Mouse (Mus musculus) midbrain, postnatal 0 days (tissue): ENCODE measurements around the gene Cep57. TPM values are rescaled to one million over a fixed set of nuclear protein-coding genes. Genes with fewer than 3 reads are reported as not detected.

Source experiments
- ATAC-seq: fragments of 200-750 bp; cut with Nextera tagmentation; 2 replicates; pipeline ENCODE4 v1.8.0; 2017; ENCODE audit warnings: moderate number of reproducible peaks, mild to moderate bottlenecking, moderate TSS enrichment, moderate library complexity; ENCODE audit not compliant: low FRiP score
- DNase-seq: peaks from one replicate; pipeline ENCODE4 v3.0.0-alpha.2; 2015; ENCODE audit warnings: low spot score
- H3K27ac ChIP-seq: fragments of 300-500 bp; sonication (generic); 2 replicates; pipeline ENCODE4 v1.5.1; 2014; ENCODE audit warnings: low read depth, mild to moderate bottlenecking, low read length, mixed read lengths
- H3K27me3 ChIP-seq: fragments of 300-500 bp; sonication (generic); 2 replicates; pipeline ENCODE4 v1.6.1; 2014; ENCODE audit warnings: low read length, control low read depth, mixed read lengths; ENCODE audit not compliant: insufficient read depth
- H3K36me3 ChIP-seq: fragments of 300-500 bp; sonication (generic); 2 replicates; pipeline ENCODE4 v1.6.1; 2014; ENCODE audit warnings: low read length, control low read depth, mixed read lengths; ENCODE audit not compliant: insufficient read depth
- H3K4me1 ChIP-seq: fragments of 300-500 bp; sonication (generic); 2 replicates; pipeline ENCODE4 v1.6.1; 2014; ENCODE audit warnings: mild to moderate bottlenecking, control low read depth, antibody characterized with exemption, low read length, mixed read lengths; ENCODE audit not compliant: insufficient read depth
- H3K4me2 ChIP-seq: fragments of 300-500 bp; sonication (generic); 2 replicates; pipeline ENCODE4 v1.6.1; 2014; ENCODE audit warnings: low read depth, mild to moderate bottlenecking, low read length, mixed read lengths; ENCODE audit not compliant: poor library complexity, severe bottlenecking
- H3K4me3 ChIP-seq: fragments of 300-500 bp; sonication (generic); 2 replicates; pipeline ENCODE4 v1.5.1; 2014; ENCODE audit warnings: low read depth, mild to moderate bottlenecking, low read length, moderate library complexity
- H3K9ac ChIP-seq: fragments of 300-500 bp; sonication (generic); replicated peaks from 2 replicates; pipeline ENCODE4 v1.6.1; 2014; ENCODE audit warnings: mild to moderate bottlenecking, low read length, moderate library complexity, mixed read lengths; ENCODE audit not compliant: poor library complexity, severe bottlenecking
- H3K9me3 ChIP-seq: fragments of 300-500 bp; sonication (generic); 2 replicates; pipeline ENCODE4 v1.6.1; 2016; ENCODE audit warnings: low read length, control low read depth
- CTCF ChIP-seq: IDR thresholded peaks from 2 replicates; pipeline ENCODE4 v1.5.1; 2016; ENCODE audit warnings: antibody characterized with exemption, mild to moderate bottlenecking
- WGBS: fragments of 180-500 bp; shearing (Covaris S2); extraction: QIAGEN DNeasy Blood & Tissue Kit; methylation state at CpG from one replicate; pipeline ENCODE4 v1.1.7; 2014; 5-methylcytosine and 5-hydroxymethylcytosine counted together
- polyA plus RNA-seq: library from polyadenylated mRNA; unstranded; fragments of >200 nt; fragmentation: Nextera tagmentation; extraction: Ambion mirVana; gene quantifications from 2 replicates; pipeline ENCODE4 v1.2.1, GENCODE M21; 2015
- total RNA-seq: library from RNA; depleted of rRNA; stranded (reverse); fragments of >200 nt; gene quantifications from 2 replicates; pipeline ENCODE4 v1.2.3, GENCODE M21; 2014

The Cep57 gene
- total and polyA plus RNA-seq, 2 experiments from 2014 or later, result 21.2 to 39.3 TPM

DNA sequence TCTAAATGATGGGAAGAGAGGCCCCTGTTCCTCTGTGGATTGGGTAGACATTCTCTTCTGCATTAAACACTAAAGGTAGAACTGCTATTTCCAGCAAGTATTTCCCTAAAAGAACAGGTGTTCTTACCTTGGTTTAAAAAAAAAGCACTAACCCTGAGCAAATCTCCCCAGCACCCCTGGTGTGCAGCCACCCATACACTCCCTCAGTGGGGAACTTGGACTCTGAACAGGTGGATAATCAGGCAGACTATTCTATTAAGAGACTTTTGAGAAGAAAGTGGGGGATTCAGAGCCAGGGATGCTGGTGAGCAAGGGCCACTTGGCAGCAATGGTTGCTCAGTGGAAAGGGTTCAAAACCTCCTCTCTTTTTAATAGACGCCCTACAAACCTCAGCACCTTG, 29.3 kb upstream of the Cep57 start:
- Histone ChIP-seq H3K27ac (no peak overlapping the region), H3K27me3 (no peaks in the 10 kb centered on the region), H3K9me3 (no peaks in the 10 kb centered on the region), H3K4me2 (no peak overlapping the region), H3K4me3 (no peak overlapping the region), H3K9ac (no peak overlapping the region), H3K36me3 (no peaks in the 10 kb centered on the region), H3K4me1 (no peaks in the 10 kb centered on the region)
- 88% methylated on average over 1 of the region's 1 CpGs for WGBS
- ATAC-seq (no peak), DNase-seq (no peak)
- TF ChIP-seq CTCF, result no peak

- Histone ChIP-seq H3K27ac (no peak overlapping the region), H3K4me1 (no peaks in the 10 kb centered on the region), H3K4me2 (no peak overlapping the region), H3K9ac (no peak overlapping the region), H3K36me3 (no peaks in the 10 kb centered on the region), H3K4me3 (no peak overlapping the region), H3K9me3 (no peaks in the 10 kb centered on the region), H3K27me3 (no peaks in the 10 kb centered on the region)
- WGBS, result 93% methylated on average over 3 of the region's 3 CpGs
- DNase-seq (no peak), ATAC-seq (no peak)
- no peak for TF ChIP-seq CTCF
These were observed 27.0 kb upstream of the Cep57 start for GRCm38 (mm10) chr9:13853876-13854275.

DNA sequence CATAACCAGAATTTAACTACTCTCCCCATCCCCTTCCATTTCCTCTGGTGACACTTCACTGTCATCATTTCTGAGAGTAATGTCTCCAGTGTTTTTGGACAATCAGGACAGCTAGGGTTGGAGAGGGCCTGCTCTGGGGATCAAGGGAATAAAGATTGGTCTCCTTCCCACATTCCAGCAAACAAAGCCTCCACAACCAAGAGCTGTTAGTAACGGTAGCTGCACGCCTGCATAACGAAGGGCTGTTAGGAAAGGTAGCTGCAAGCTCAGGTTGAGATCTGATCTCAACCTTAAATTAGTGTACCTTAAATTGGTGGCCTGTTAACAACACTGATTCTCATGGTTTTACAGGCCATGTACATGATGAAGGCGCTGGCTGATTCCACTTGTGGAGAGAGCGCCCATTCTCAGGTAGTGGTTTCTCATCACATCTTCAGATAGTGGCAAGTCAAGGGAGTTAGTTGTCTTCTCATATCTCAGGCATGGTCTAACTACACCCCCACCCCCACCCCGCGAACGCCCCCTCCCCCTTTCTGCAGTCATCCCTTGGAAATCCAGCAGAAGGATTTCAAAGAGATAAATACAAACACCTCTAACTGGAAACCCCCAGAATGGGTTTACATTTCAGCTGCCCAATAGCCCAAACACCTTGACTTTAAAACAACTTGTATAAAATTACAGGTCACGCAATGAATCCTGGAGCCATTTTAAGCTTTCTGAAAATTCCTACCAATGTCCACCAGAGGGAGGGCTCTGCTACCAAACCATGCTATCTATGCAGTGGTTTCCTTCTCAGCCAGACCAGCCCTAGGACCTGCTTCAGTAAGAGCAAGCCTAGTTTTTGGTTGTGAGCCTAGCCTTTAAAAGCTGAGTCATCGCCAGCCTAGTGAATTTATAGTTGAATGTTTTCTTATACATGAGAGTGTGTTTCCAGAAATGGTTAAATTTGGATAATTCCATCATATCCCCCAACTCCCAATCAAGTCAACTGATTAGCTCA, 21.9 kb upstream of the Cep57 start:
- Histone ChIP-seq H3K9ac (no peak overlapping the region), H3K36me3 (peaks cover 9% of the 10 kb centered on the region; the same call in 1 of the 2 replicates), H3K9me3 (no peaks in the 10 kb centered on the region), H3K4me3 (no peak overlapping the region), H3K4me1 (no peaks in the 10 kb centered on the region), H3K27me3 (no peaks in the 10 kb centered on the region), H3K4me2 (no peak overlapping the region), H3K27ac (no peak overlapping the region)
- TF ChIP-seq CTCF, result peak; percentile 88
- ATAC-seq (peak; percentile 86), DNase-seq (peak; percentile 85)
- WGBS, result 84% methylated on average over 10 of the region's 10 CpGs

- Histone ChIP-seq H3K4me2 (no peak overlapping the region), H3K9me3 (no peaks in the 10 kb centered on the region), H3K4me1 (no peaks in the 10 kb centered on the region), H3K36me3 (peaks cover 9% of the 10 kb centered on the region; the same call in 1 of the 2 replicates), H3K9ac (no peak overlapping the region), H3K27me3 (no peaks in the 10 kb centered on the region), H3K4me3 (no peak overlapping the region), H3K27ac (no peak overlapping the region)
- no peak for TF ChIP-seq CTCF
- ATAC-seq, result no peak
- DNase-seq, result no peak
- 92% methylated on average over 3 of the region's 3 CpGs for WGBS
These were observed 20.7 kb upstream of the Cep57 start for GRCm38 (mm10) chr9:13847591-13847990.

GRCm38 (mm10) chr9:13836726-13837125, 9.8 kb upstream of the Cep57 start:
- H3K9ac ChIP-seq, result no peak overlapping the region
- ATAC-seq (no peak), DNase-seq (no peak)
- no peaks in the 10 kb centered on the region for H3K4me1 ChIP-seq
- no peak overlapping the region for H3K27ac ChIP-seq
- no peaks in the 10 kb centered on the region for H3K9me3 ChIP-seq
- H3K4me3 ChIP-seq, result no peak overlapping the region
- no peak overlapping the region for H3K4me2 ChIP-seq
- no peaks in the 10 kb centered on the region for H3K27me3 ChIP-seq
- no peak for TF ChIP-seq CTCF
- H3K36me3 ChIP-seq, result peaks cover 47% of the 10 kb centered on the region
- 91% methylated on average over 2 of the region's 2 CpGs for WGBS

- Histone ChIP-seq H3K9ac (no peak overlapping the region), H3K4me2 (no peak overlapping the region), H3K4me3 (no peak overlapping the region), H3K27ac (no peak overlapping the region), H3K27me3 (no peaks in the 10 kb centered on the region), H3K36me3 (peaks cover 45% of the 10 kb centered on the region), H3K4me1 (no peaks in the 10 kb centered on the region), H3K9me3 (no peaks in the 10 kb centered on the region)
- WGBS, result 87% methylated on average over 3 of the region's 3 CpGs
- ATAC-seq (no peak), DNase-seq (no peak)
- no peak for TF ChIP-seq CTCF
These were observed 8.3 kb upstream of the Cep57 start for GRCm38 (mm10) chr9:13835256-13835655.
